Mouse (Mus musculus) spleen, adult 2 months (tissue): Measurements from ENCODE around the gene Cep131.

Experiments
- CTCF ChIP-seq: fragments of 200-500 bp; IDR thresholded peaks from 2 replicates; pipeline ENCODE4 v1.5.1; 2011; ENCODE audit warnings: mild to moderate bottlenecking, inconsistent platforms; ENCODE audit not compliant: insufficient read depth, insufficient read length, insufficient replicate concordance; ENCODE audit errors: extremely low read depth
- POLR2A ChIP-seq: fragments of 200-500 bp; IDR thresholded peaks from 2 replicates; pipeline ENCODE4 v1.6.1; 2011; ENCODE audit warnings: low read depth, low read length, inconsistent platforms

GRCm38 (mm10) chr11:120064668-120065040 is 22.0 kb downstream of the Cep131 start:
- no peak for TF ChIP-seq POLR2A
- no peak for TF ChIP-seq CTCF
